Comparison of ENCODE assay signal across 7 mouse cellular contexts in genomic region chr4:102254466-102255294, GRCm38 (mm10).
DNase-seq lines count a peak whose midpoint lies in the region; ATAC-seq lines count a peak whose summit lies in the region.

No protein-coding gene starts in this region.

- H3K4me2 ChIP-seq in forebrain, embryonic 11.5 days (ENCODE audit: low read depth, low read length, severe bottlenecking), result peak overlapping the region; percentile 55
- H3K4me2 ChIP-seq in stomach, embryonic 16.5 days (ENCODE audit: low read depth, low read length), result peak overlapping the region; percentile 49

- H3K4me3 ChIP-seq in forebrain, embryonic 11.5 days (ENCODE audit: low read depth, low read length), result peak overlapping the region; percentile 24
- peak overlapping the region; percentile 59 for H3K4me3 ChIP-seq in midbrain, embryonic 10.5 days
- peak overlapping the region; percentile 30 for H3K4me3 ChIP-seq in stomach, embryonic 16.5 days (replicated peaks; ENCODE audit: low read length)

- no peak overlapping the region; the same call in 1 of the 2 replicates for H3K27ac ChIP-seq in forebrain, embryonic 11.5 days (ENCODE audit: low read depth, low read length)
- H3K27ac ChIP-seq in midbrain, embryonic 10.5 days (replicated peaks), result peak overlapping the region; percentile 85
- H3K27ac ChIP-seq in stomach, embryonic 16.5 days (ENCODE audit: low read length), result peak overlapping the region; percentile 60; the same call in 1 of the 2 replicates

- H3K9me3 ChIP-seq in forebrain, embryonic 11.5 days (ENCODE audit: control insufficient read depth, low read length), result no peaks in the 10 kb centered on the region
- no peaks in the 10 kb centered on the region for H3K9me3 ChIP-seq in midbrain, embryonic 10.5 days (replicated peaks)
- no peaks in the 10 kb centered on the region for H3K9me3 ChIP-seq in stomach, embryonic 16.5 days (replicated peaks; ENCODE audit: control insufficient read depth, low read length)

- H3K36me3 ChIP-seq in forebrain, embryonic 11.5 days (ENCODE audit: control insufficient read depth, insufficient read depth, low read length), result no peaks in the 10 kb centered on the region
- no peaks in the 10 kb centered on the region for H3K36me3 ChIP-seq in midbrain, embryonic 10.5 days
- H3K36me3 ChIP-seq in stomach, embryonic 16.5 days (ENCODE audit: control insufficient read depth, insufficient read depth, low read length), result no peaks in the 10 kb centered on the region

- 4% methylated on average over 15 of the region's 15 CpGs for WGBS in forebrain, embryonic 11.5 days
- 4% methylated on average over 15 of the region's 15 CpGs for WGBS in midbrain, embryonic 10.5 days
- 7% methylated on average over 15 of the region's 15 CpGs for WGBS in stomach, embryonic 16.5 days

- peak; percentile 49 to 62 for DNase-seq in cerebellum, postnatal 25 days
- peak; percentile 58 for DNase-seq in forebrain, embryonic 11.5 days (ENCODE audit: low spot score)
- DNase-seq in heart, postnatal 36 days, result peak; percentile 35 to 37
- peak; percentile 47 to 61 for DNase-seq in layer of hippocampus, postnatal 36 days
- DNase-seq in midbrain, embryonic 10.5 days (ENCODE audit: low spot score), result peak; percentile 64
- no peak for DNase-seq in adrenal gland, adult 18-20 months (ENCODE audit: low spot score in 2 of 2)

- 0 out of 2 replicates have a peak, but pooled peaks cover 3% of the 10 kb centered on the region for H3K4me1 ChIP-seq in forebrain, embryonic 11.5 days (replicated peaks; ENCODE audit: control insufficient read depth, insufficient read depth, low read length)
- peaks cover 39% of the 10 kb centered on the region for H3K4me1 ChIP-seq in midbrain, embryonic 10.5 days
- H3K4me1 ChIP-seq in stomach, embryonic 16.5 days (ENCODE audit: control insufficient read depth, insufficient read depth, low read length), result peaks cover 9% of the 10 kb centered on the region; the same call in 1 of the 2 replicates

- peak overlapping the region; percentile 41 for H3K9ac ChIP-seq in forebrain, embryonic 11.5 days (ENCODE audit: low read length)
- peak overlapping the region; percentile 51 for H3K9ac ChIP-seq in stomach, embryonic 16.5 days (ENCODE audit: low read length)

- peak; percentile 87 for ATAC-seq in forebrain, embryonic 11.5 days (replicated peaks; ENCODE audit: low FRiP score)
- no peak for ATAC-seq in stomach, embryonic 16.5 days (ENCODE audit: insufficient read depth, low FRiP score)

- H3K27me3 ChIP-seq in forebrain, embryonic 11.5 days (ENCODE audit: control insufficient read depth, insufficient read depth, low read length), result no peaks in the 10 kb centered on the region
- no peaks in the 10 kb centered on the region for H3K27me3 ChIP-seq in midbrain, embryonic 10.5 days (ENCODE audit: low read depth, poor library complexity, severe bottlenecking)
- H3K27me3 ChIP-seq in stomach, embryonic 16.5 days (ENCODE audit: control insufficient read depth, insufficient read depth, low read length), result no peaks in the 10 kb centered on the region

- intact Hi-C loops in heart, postnatal 36 days (cut with DNase I), result loop anchor here (10.0 kb wide), 1 partner anchor 190 kb away; no protein-coding TSS in a partner anchor

Comparison
In these comparisons a context has a peak if more than half of its experiments do, and no peak if none do; other contexts are left out.
1. DNase-seq: peak in cerebellum, postnatal 25 days (2 of 2), forebrain, embryonic 11.5 days (single experiment), heart, postnatal 36 days (2 of 2), layer of hippocampus, postnatal 36 days (2 of 2) and midbrain, embryonic 10.5 days (single experiment); none in adrenal gland, adult 18-20 months (0 of 2).
2. Peak in every context shown above with its lines, with median percentiles within 50 percentile points of each other: H3K4me3 ChIP-seq.